Mouse (Mus musculus): ENCODE measurements at regions not wholly inside any gene's neighbourhood (a gene's known extent, or its start where the extent isn't known, plus 50 kb on each side); places are given as distances from the start of the nearest gene placed in this dataset.

GRCm38 (mm10) chr3:35365431-35365830 is 388.5 kb upstream of the Atp11b start:
- TF ChIP-seq CTCF (IDR thresholded peaks at IDR 0.05) (no peak), EP300 (IDR thresholded peaks at IDR 0.05; ENCODE audit: insufficient read depth, low read depth, low read length) (no peak)

Data from heart, adult 2 months (tissue).